Mouse (Mus musculus): ENCODE measurements around the gene Rspo1. TPM values are rescaled to one million over a fixed set of nuclear protein-coding genes. Genes with fewer than 3 reads are reported as not detected.

Rspo1 gene
- polyA plus RNA-seq, 1 experiment = not detected

GRCm38 (mm10) chr4:125015806-125016635 lies 29.8 kb downstream of the Rspo1 start, which contains the start of gene Gnl2:
Gene Gnl2, plus strand, starts transcription at chr4:125016585.
- peaks cover 8% of the 10 kb centered on the region; the same call in 1 of the 2 replicates for H3K4me1 ChIP-seq (ENCODE audit: control insufficient read depth, insufficient read depth, low read length)
- TF ChIP-seq POLR2A (IDR thresholded peaks at IDR 0.05; ENCODE audit: borderline replicate concordance, low read depth, low read length) (no peak), CTCF (IDR thresholded peaks at IDR 0.05; ENCODE audit: low read depth, low read length) (no peak)
- H3K4me3 ChIP-seq (ENCODE audit: insufficient read depth, low read length) = 0 out of 2 replicates have a peak within 1 kb of the TSS, but pooled peaks have one; percentile 9
- no peak within 1 kb of the TSS for H3K27ac ChIP-seq (ENCODE audit: insufficient read depth, low read depth, low read length)

GRCm38 (mm10) chr4:125017431-125017830 lies 31.2 kb downstream of the Rspo1 start:
- H3K4me1 ChIP-seq (ENCODE audit: control insufficient read depth, insufficient read depth, low read length) = peaks cover 8% of the 10 kb centered on the region; the same call in 1 of the 2 replicates
- H3K4me3 ChIP-seq (ENCODE audit: insufficient read depth, low read length) = no peak overlapping the region
- H3K27ac ChIP-seq (ENCODE audit: insufficient read depth, low read depth, low read length) = no peak overlapping the region
- no peak for TF ChIP-seq POLR2A (IDR thresholded peaks at IDR 0.05; ENCODE audit: borderline replicate concordance, low read depth, low read length)
- TF ChIP-seq CTCF (IDR thresholded peaks at IDR 0.05; ENCODE audit: low read depth, low read length) = no peak

DNA sequence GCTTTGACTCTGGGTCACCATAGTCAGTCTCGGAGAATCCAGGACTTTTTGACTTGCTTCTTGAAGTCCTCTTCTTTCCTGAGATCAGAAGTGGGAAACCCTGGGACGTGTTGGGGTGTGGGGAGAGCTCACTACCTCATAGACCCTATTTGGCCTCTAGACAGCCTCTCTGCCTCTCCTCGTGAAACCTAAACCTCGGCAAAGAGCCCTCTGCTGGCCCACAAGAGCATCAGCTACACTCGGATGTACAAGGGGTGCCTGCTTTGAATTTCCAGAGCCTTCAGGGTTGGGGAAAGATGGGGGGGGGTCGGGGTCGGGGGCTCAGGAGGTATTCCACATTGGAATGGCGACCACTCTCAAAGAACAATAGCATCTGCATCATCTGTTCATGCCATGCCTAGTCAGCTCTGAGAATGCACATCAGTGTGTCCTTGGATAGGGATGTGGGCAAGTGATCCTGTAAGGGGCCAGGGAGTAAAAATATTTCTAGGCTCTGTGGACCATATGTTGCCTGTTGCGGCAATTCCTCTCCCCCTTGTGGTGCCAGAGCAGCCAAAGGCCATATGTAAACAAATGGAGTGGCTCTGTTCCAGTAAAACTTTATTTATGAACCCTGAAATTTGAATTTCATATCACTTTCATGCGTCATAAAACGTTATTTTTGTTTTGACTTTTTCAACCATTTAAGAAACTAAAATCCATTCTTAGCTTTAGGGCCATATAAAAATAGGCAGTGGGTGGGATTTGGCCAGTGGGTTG lies 34.7 kb downstream of the Rspo1 start:
- Histone ChIP-seq H3K4me3 (ENCODE audit: insufficient read depth, low read length) (no peak overlapping the region), H3K4me1 (ENCODE audit: control insufficient read depth, insufficient read depth, low read length) (peaks cover 5% of the 10 kb centered on the region; the same call in 1 of the 2 replicates), H3K27ac (ENCODE audit: insufficient read depth, low read depth, low read length) (no peak overlapping the region)
- TF ChIP-seq POLR2A (IDR thresholded peaks at IDR 0.05; ENCODE audit: borderline replicate concordance, low read depth, low read length) (no peak), CTCF (IDR thresholded peaks at IDR 0.05; ENCODE audit: low read depth, low read length) (no peak)

GRCm38 (mm10) chr4:125029891-125030614 lies 43.8 kb downstream of the Rspo1 start:
- Histone ChIP-seq H3K4me3 (ENCODE audit: insufficient read depth, low read length) (peak overlapping the region; percentile 83), H3K27ac (ENCODE audit: insufficient read depth, low read depth, low read length) (0 out of 2 replicates have a peak overlapping the region, but pooled peaks have one; percentile 20), H3K4me1 (ENCODE audit: control insufficient read depth, insufficient read depth, low read length) (peaks cover 4% of the 10 kb centered on the region; the same call in 1 of the 2 replicates)
- TF ChIP-seq CTCF (IDR thresholded peaks at IDR 0.05; ENCODE audit: low read depth, low read length) = no peak
- TF ChIP-seq POLR2A (IDR thresholded peaks at IDR 0.05; ENCODE audit: borderline replicate concordance, low read depth, low read length) = no peak

DNA sequence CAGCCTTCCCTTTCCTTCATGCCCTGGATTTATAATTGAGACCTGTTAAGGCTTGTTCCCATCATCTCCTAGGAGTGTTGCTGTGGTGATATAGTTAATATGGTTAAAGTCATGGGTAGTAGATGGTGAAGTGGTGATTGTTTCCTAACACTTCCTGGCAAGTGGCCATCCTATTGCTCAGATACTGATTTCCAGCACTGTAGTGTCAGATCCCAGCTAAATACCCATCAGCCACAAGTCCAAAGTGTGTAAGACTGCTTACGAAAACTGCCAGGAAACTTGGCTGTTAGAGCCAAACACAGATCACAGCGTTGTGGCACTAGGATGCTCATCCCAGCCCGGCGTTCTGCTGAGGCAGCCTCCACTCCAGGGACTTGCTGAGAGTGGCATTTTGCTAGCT lies 48.1 kb downstream of the Rspo1 start:
- no peak overlapping the region for H3K27ac ChIP-seq (ENCODE audit: insufficient read depth, low read depth, low read length)
- H3K4me1 ChIP-seq (ENCODE audit: control insufficient read depth, insufficient read depth, low read length) = 0 out of 2 replicates have a peak, but pooled peaks cover 3% of the 10 kb centered on the region
- H3K4me3 ChIP-seq (ENCODE audit: insufficient read depth, low read length) = no peak overlapping the region
- TF ChIP-seq CTCF (IDR thresholded peaks at IDR 0.05; ENCODE audit: low read depth, low read length) (no peak), POLR2A (IDR thresholded peaks at IDR 0.05; ENCODE audit: borderline replicate concordance, low read depth, low read length) (no peak)

DNA sequence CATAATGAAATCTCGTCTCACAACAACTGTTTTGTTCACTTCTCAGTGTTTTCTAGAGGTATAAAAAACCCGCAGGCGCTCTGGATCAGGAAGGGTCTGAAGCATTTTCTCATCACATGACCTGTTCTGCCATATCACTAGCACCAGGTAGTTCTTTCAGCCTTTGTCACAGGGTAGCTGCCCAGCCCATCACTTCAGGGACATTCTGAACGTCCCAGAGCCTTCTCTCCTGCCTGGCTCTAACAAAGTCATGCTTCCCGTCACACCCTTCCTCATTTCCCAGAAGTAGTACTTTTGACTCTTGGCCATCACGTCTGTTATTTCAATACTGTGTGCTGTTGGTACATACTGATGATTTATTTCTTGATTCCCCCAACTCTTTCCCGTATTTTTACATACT lies 58.2 kb downstream of the Rspo1 start:
- Histone ChIP-seq H3K4me1 (ENCODE audit: control insufficient read depth, insufficient read depth, low read length) (no peaks in the 10 kb centered on the region), H3K4me3 (ENCODE audit: insufficient read depth, low read length) (no peak overlapping the region), H3K27ac (ENCODE audit: insufficient read depth, low read depth, low read length) (no peak overlapping the region)
- TF ChIP-seq POLR2A (IDR thresholded peaks at IDR 0.05; ENCODE audit: borderline replicate concordance, low read depth, low read length) = no peak
- TF ChIP-seq CTCF (IDR thresholded peaks at IDR 0.05; ENCODE audit: low read depth, low read length) = no peak

DNA sequence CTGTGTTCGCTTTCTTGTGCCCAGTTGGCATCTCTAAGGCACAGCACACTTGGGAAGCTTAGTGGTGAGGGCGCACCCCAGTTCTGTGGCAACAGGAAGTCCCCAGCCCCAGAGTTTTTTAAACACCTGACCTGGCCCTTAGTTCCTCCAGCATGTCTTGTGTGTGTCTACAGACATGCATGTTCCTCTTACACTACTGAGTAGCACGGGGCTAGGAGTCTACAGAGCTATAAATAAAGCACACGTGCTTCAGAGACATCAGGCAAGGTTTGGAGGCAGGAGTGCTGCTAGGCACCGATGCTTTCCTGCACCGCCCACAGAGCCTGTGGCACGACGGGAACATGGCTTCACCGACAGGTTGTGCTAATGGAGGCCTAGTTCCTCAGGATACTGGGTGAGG lies 69.2 kb downstream of the Rspo1 start:
- peaks cover 27% of the 10 kb centered on the region for H3K4me1 ChIP-seq (ENCODE audit: control insufficient read depth, insufficient read depth, low read length)
- TF ChIP-seq CTCF (IDR thresholded peaks at IDR 0.05; ENCODE audit: low read depth, low read length) (no peak), POLR2A (IDR thresholded peaks at IDR 0.05; ENCODE audit: borderline replicate concordance, low read depth, low read length) (no peak)
- no peak overlapping the region for H3K4me3 ChIP-seq (ENCODE audit: insufficient read depth, low read length)
- peak overlapping the region; percentile 86 for H3K27ac ChIP-seq (ENCODE audit: insufficient read depth, low read depth, low read length)

GRCm38 (mm10) chr4:125056476-125056875 lies 70.2 kb downstream of the Rspo1 start:
- peaks cover 25% of the 10 kb centered on the region for H3K4me1 ChIP-seq (ENCODE audit: control insufficient read depth, insufficient read depth, low read length)
- no peak overlapping the region for H3K4me3 ChIP-seq (ENCODE audit: insufficient read depth, low read length)
- no peak overlapping the region for H3K27ac ChIP-seq (ENCODE audit: insufficient read depth, low read depth, low read length)
- no peak for TF ChIP-seq POLR2A (IDR thresholded peaks at IDR 0.05; ENCODE audit: borderline replicate concordance, low read depth, low read length)
- no peak for TF ChIP-seq CTCF (IDR thresholded peaks at IDR 0.05; ENCODE audit: low read depth, low read length)

DNA sequence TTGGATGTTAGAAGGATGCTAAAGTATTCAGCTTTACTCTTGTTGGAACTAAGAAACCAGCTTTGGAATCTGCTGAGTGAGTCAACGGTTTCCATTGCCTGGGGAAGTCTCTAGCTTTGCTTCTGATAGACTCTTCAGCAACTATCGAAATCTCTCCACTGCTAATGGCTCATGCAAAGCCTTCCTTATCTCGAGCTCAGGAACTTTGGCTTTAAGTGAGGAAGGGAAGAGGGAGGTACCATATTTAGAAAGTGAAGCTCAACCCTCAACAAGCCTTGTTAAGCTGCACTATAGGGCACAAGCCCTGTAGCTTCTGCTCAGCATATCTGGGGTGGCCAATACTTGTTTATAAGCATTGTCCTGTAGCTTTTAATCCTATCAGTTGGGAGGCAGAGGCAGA lies 71.0 kb downstream of the Rspo1 start:
- H3K4me3 ChIP-seq (ENCODE audit: insufficient read depth, low read length) = no peak overlapping the region
- peaks cover 22% of the 10 kb centered on the region for H3K4me1 ChIP-seq (ENCODE audit: control insufficient read depth, insufficient read depth, low read length)
- TF ChIP-seq CTCF (IDR thresholded peaks at IDR 0.05; ENCODE audit: low read depth, low read length) = no peak
- TF ChIP-seq POLR2A (IDR thresholded peaks at IDR 0.05; ENCODE audit: borderline replicate concordance, low read depth, low read length) = no peak
- no peak overlapping the region for H3K27ac ChIP-seq (ENCODE audit: insufficient read depth, low read depth, low read length)

Measured in bone marrow macrophage, adult 2 months (primary cell).